Mouse (Mus musculus) 416B (cell line): ENCODE data around the gene Rnls.
A peak's percentile ranks its signal among the peaks of the same experiment; 100 is the strongest.
"Not testable (repeated sequence)": the region's sequence is repeated elsewhere in the genome, so short reads cannot be mapped to it uniquely, and the experiment has no call there.

Experiments used
- DNase-seq: peaks from one replicate; pipeline ENCODE4 v3.0.0; 2011; ENCODE audit warnings: low read depth

Gene Rnls

DNA sequence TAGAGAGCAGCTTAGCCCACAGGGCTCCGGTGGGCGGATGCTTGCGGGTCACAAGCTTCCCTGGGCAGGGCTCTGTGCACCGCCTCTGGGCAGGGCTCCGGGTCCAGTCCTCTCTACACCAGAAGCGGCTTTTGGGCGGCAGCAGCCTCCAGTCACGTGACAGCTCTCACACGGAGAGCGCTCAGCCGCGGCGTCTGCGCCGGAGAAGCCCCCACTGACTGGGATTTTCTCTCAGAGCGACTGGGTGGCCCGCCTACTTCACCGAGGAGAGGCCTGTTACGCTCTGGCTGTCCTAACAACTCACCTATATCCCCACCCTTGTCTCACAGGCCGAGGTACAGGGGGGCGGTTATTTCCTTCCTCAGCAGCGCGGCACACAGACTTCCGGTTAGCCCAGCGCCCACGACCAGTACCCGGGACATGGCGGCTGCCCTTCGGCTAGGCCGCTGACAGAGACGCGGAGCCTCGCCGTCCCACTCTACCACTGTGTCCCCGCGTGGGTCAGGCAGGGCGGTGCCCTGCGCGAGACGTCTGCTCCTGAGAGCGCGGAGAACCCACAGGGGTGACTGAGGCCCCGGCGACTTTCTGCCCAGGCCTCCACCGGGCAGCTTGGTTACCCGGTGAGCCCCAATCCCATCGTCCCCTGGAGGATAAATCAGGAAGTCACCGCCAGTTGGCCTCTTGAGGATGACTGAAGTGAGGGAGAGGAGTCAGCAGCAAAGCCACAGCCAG lies at the start of gene Rnls:
Gene Rnls, minus strand, starts transcription at position 645 of the 732 bp plus-strand sequence.
- no peak for DNase-seq

DNA sequence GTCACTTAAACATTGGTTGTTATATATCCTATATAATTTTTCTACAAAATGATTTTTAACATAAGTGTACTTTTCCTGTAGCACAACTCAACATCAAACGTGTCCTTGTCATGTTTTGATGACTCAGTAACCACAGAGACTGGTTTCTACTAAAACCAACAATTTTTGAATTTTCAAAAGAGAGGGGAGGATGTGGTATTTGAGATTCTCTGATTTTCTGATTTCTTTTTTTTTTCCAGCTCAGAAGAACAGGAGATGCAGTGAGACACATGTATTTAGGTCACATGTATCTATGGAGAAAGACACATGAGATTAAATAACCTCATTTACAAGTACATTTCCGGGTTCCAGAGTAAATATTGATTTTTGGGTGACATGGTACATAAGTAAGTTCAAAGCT lies 37.4 kb upstream of the Rnls start:
- DNase-seq, result peak; percentile 67

DNA sequence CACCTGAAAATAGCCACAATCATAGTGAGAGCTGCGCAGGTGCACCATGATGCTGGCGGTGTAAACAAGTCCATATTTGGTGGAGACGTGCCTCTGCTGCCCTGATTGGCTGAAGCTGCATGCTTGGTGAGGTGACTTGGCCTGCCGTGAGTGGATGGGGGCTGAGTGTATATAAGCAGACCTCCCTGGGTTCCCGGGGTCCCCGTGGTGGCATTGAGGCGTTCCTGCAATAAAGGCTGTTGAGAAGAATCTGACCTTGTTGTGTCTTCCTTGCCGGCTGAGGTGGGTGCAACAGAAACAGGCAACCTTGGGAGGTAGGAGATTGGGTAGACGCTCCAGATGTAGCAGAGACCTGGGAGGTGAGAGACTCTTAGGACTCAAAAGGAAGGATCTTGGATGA lies 27.3 kb upstream of the Rnls start:
- DNase-seq, result not testable (repeated sequence)

DNA sequence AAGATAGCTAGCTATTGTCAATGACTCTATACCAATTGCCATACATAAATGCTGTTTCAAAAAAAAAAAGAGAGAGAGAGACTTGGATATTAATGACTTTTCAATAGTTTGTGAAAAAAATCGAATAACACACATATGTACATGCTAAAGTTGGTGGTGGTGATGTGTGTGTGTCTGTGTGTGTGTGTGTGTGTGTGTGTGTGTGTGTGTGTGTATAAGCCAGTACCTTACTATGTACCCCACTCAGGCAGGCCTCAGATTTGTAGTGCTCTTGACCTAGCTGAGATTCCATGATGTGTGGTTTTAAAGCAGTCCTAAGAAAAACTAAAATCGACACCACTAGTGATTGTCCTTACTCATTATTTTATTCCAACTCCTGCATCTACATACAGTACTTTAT lies 11.3 kb downstream of the Rnls start:
- no peak for DNase-seq

DNA sequence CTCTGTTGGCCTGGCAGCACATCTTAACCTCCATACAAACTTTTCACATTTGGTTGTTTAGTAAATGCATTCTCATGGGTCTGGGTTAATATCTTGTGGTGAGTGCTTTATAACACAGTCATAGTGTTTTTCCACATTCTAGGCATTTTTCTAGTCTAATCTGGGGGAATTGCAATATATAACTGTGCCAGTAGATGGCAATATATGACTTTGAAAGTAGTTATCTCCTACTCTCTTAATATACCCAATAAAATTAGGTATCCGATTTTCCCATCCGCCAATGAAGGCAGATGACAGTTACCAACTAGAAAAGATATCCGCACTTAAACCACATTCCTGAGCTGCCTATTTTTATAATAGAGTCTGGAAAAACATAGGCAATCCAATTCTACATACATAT lies 11.7 kb downstream of the Rnls start:
- peak; percentile 44 for DNase-seq

DNA sequence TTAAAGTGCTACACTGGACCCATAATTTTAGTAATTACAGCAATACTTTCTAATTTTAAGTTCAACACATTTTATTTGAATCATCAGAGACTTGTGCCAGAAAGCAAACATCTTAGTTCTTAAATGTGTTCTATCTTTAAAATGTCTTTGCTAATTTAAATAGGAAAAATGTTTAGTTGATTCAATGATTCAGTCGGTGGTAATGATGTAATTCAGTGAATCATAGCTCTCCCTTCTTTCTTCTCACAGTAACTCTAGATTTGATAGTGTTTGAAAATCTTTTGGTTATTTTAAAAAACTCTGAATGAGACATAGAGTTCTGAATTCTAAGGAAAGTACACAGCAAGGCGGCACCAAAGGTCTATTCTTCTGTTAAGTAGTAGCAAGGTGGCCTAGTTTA lies 23.3 kb downstream of the Rnls start:
- DNase-seq, result no peak

DNA sequence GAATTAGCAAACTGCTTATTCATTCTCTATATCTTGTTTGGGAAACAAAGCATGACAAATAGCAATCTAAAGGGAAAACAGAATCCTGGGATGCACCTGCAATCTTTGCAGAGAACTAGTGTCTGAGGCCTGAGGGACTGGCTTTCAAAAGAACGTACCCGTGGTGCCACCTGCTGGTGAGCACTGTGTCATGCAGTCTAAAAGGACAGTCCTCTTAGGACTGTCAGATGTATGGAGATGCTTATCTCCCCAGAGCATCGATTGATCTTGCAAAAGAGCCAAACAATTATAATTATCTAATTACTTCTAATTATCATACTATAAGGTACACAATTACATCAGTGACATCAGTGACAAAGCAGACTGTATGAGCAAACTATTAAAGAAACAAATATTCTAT lies 25.4 kb downstream of the Rnls start:
- peak; percentile 74 for DNase-seq

DNA sequence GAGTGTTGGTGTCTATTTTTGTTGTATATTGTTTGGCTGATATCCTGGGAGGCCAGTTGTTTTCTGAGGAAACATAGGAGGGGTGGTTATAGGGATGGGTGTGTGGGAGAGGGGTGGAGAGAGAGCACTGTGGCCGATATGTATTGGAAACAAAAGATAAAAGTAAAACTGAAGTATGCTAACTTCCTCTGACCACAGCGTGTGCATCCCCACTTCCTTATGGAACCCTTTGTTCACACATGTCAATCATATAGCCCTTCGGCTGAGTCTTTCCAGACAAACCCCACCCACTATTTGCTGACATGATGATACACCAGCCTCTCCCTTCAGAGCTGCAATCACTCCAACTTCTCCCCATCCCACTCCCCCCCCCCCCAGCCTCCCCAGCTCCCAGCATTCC lies 35.1 kb downstream of the Rnls start:
- no peak for DNase-seq

DNA sequence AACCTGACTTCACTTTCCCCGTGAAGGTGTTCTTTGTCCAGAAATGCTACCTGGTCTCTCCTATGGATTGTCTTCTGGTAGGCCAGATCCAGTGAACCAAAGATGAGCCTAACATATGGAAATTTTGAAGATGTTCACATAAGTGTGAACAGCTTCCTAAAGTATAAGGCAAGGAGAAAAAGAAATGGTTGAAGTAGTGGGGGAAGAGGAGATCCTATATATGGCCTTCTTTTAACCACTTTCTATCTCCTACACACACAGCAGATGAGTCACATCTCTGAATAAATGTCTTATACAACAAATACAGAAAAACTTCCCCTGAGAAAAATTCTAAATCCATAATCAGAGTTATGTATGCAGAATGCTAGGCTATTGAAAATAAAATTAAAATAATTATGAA lies 52.0 kb downstream of the Rnls start:
- no peak for DNase-seq

DNA sequence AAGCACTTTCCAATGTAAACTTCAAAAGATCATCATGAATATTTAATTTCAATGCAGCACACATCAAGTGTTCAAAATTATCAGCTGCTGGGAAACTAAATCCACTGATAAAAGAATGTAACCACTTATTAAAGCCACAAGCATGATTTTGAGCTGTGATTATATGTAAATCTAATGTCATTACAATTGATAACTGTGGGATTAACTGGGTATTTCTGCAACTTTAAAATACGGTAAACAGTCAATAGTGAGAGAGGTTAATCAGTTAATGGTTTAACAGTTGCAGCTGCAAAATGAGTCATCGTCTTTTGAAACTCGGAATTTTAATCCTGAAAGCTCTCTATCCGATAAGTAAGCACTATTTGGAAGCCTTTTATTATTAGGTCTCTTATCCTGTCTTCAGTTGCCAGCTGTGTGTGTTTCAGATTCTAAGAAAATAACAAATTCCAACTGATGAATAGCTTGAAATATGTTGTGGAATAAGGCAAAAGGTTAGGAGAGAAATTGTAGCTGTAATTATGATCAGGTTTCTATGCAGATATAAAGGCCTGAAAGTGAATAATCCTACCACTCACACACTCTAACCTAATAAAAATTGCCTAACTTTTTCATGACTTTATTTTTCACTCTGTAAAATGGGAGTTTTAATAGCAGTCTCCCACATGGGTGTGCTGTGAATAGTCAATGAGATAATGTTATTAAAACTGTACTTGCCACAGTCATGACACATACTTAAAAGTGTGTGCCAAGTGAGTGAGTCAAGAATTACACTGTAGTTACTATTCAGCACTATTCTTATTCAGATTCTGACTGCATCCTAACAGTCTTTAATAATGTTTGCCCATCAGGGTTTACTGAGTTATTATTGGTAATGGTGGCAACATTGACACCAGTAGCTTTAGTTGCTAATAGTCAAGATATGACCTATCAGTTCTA lies 65.1 kb downstream of the Rnls start:
- no peak for DNase-seq

DNA sequence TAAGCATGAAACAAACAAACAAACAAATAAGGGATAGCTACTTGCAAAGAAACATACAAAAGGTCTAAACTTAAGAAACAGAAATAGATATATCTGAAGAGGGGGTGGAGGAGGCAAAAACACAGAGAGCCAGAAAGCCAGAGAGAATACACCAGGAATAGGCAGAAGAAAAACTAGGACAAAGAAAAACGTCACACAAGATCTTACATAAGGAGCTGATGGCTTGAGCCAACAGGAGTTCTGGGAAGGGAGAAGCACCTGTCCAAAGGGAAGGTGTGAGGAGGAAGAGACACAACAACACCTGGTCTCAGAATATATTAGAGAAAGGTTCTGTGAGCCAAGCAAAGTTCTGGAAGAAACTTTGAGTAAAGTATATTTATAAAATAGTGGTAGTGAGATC lies 73.3 kb downstream of the Rnls start:
- DNase-seq, result no peak

DNA sequence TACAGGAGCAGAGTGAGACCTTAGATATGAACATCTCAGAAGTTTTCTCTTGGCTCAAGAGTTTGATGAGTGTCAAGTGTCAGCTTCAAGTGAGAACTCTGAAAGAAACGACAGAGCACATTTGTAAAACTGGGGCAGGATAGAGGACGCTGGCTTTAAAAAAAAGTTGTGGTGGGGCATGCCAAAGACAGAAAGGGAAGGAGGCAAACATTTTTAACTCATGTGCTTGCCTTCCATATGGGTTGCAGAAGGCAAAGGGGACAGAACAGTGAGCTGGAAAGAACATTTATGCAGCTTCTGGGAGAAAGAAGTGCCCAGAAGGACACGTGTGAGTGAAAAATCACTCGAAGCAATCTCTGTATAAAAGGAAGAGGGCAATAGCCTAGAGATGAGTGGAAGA lies 75.0 kb downstream of the Rnls start:
- DNase-seq, result no peak

DNA sequence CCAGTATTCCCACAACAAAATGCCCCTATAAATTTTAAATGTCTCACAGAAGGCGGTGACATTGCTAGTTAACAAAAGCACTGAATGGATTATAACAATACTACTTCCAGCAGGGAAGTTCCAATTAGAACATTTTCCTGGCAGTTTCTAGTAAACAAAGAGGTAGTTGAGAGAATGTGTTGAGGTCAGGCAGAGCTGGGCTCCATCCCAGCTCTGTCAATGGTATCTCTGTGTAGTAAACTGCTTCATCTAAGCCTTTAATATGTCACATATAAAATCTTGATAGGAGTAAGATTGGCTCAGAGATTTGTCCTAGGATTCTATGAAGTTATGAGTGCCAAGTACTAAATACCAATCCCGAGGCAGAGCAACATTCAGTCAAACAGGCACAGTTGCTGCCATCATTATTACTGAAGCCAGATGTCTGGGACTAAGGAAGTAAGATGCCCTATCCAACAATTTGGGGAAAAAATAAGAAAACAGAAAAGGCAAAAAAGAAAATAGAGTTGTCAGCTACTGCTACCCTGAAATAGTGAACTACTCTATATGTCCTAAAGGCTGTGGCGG lies 92.3 kb downstream of the Rnls start:
- DNase-seq, result no peak

DNA sequence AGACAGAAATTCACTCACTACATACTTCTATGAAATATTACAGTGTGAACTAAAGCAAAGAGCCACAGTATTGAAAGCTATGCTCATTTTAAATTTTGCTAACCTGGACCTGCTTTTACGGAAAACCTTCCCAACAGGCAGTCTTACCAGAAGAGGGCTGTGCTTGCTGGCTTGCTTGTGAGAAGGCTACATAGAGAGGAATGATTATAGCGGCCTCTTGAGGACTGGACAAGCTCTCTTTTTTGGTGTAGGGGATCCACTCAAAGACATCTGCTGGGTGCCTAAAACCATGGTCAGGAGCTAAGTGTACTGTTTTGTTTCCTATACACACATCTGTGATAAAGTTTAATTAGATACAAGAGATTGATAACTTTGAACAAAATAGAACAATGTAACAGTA lies 95.8 kb downstream of the Rnls start:
- DNase-seq, result peak; percentile 33

DNA sequence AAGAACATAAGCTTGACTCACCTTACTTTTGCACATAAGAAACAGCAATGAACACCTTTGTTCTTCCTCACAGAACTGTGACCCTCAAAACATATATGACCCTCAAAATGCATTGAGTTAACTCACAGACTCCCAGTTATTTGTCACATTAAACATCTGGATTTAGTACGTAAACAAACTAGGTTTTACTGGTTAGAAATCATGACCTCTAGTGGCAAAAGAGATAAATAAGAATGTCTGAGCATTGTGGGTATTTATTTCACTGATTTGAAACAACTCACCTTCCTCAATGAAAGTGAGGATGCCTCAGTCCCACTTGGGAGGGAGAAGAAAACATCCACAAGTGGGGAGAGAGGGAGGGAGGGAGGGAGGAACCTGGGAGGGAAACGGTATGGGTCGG lies 109.1 kb downstream of the Rnls start:
- DNase-seq, result peak; percentile 23

DNA sequence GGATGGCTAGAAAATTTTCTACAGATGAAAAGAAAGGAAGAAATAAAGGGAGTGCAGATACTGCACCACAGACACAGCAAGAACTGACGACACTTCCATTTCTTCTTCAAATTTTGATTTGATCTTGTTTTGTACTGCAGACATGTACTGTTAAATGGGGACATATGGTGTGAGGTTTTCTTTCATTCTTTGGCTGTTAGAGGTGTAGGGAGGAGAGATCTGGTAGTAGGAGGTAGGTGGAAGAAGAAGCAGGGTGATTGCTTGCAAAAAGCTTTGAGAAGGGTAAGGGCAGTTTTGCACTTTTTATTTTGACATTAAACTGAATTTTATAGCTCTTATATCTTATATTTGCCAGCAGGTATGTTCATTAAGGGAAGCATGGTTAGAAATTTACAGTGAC lies 115.7 kb downstream of the Rnls start:
- no peak for DNase-seq

DNA sequence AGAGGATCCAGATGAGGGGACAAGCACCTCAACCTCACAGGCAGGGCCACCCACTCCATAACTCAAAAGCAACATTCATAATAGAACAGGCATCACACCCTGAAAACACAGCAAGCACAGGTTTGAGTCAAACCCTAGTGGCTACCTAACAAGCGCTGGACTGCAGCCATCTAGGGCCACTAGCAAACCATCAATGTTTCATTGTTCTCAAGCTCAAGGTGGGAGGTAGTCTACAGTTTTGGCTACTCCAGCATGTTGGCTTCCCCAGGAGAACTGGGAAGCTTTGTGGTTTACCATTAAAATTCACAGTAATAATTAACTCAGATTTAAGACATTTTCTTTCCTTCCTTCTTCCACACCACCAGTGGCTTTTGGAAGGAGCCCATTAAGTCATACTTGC lies 118.4 kb downstream of the Rnls start:
- no peak for DNase-seq

DNA sequence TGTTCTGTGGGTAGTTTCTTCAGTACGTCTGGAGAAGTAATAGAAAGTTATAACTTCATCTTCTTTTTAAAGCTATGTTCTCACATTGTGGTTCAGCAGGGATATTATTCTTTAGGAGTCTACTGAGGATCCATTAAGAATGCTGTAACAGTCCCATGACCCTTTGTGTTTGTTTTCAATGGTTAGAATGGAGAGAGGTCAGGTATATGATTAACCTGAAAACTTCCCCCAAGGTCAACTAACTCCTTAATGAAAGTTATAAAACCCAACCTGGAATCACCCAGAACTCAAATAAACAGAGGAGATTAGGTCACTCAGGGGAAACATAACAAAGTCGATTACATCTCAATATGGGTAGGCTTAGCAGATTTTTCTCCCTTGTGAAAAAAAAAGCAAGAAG lies 120.5 kb downstream of the Rnls start:
- no peak for DNase-seq

DNA sequence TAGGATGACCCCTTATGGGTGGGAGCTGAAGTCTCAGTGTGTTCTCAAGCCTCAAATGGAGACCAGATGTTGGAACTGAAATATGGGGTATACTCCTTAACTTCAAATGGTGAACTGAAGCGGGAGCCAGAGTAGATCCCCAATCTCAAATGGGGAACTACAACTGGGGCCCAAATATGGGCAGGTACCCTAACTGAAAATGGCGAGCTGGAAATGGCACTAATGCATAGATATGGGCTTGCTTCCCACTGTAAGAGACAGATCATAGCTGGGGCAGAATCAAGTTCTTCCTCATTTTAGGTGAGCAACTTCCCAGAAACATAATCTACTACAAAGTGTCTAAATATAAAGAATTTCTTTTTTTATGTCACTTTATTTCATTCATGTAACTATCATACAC lies 121.9 kb downstream of the Rnls start:
- no peak for DNase-seq

DNA sequence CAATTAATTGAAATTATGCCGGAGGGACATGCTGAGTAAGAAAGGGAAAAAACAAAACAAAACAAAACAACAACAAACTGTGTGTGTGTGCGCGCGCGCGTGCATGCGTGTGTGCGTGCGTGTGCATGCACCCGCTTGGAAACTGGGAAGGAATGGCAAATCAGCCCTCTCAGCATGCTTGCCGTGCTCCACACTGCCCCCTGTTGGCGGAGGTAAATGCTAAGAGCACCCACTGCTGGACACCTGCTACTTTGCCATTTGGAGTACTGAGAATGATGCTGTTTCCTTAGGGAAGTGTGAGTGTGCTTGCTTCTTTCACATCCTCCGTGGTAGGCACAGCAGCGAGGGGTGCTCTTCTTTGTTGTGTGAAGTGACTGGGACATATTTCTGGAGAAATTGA lies 124.1 kb downstream of the Rnls start:
- DNase-seq, result peak; percentile 41

DNA sequence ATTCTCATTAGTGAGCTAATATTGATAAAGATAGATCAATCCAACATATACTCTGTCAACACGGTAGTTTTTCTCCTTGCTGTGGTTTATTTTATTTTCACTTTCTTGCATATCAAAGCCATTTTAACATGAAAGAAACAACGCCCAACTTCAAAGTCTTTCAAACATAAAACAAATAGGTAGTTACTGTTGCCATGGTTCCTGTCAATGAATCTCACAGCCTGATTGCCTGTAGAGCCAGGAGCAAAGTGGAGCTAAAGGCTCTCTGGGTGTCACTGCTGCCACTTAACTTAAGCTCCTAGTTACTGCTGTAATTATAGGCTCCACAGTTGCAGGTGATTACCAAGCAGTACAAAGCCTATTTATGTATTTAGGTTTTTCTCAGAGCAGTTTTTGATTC lies 126.8 kb downstream of the Rnls start:
- no peak for DNase-seq

DNA sequence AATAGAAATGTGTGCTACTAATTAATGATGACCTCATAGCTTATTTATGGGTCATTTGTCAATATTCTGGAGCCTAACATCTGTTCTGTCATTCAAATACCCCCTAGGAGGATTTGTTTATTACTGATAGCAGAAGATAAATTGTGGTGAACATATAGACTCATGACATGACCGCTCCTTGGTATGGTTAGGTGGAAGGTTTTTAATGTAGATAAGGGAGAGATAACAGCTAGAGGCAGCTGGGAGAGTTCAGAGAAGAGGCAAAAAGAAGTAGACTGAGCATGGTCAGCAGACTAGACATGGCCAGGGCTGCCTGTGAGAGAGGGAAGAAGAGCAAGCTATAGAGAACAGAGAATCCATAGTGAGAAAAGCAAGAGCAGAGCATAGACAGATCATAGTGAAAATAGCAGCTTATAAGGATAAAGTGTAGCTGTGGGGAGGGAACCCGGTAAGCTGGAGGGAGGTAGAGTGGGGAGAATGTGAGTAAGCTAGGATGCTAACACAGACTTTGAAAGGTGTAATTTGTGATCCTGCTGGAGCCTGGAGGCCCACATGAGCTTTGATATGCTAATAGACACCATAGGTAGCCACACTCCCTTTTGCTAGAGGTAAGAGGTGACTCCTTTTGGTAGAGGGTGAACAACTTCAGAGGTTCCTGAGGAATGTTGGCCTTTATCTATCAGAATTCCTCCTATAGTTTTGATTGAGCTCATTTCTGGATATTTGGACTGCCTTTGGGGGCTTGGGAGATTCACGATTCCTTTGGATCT lies 127.7 kb downstream of the Rnls start:
- DNase-seq, result no peak
